Mouse (Mus musculus) kidney, embryonic 15.5 days (tissue): ENCODE data around the gene Kif26b. TPM values are rescaled to one million over a fixed set of nuclear protein-coding genes. Genes with fewer than 3 reads are reported as not detected.

Experiments
- ATAC-seq: fragments of 200-750 bp; cut with Nextera tagmentation; replicated peaks from 2 replicates; pipeline ENCODE4 v1.8.0; 2017; ENCODE audit warnings: moderate TSS enrichment; ENCODE audit not compliant: low FRiP score
- H3K27ac ChIP-seq: fragments of 300-500 bp; sonication (generic); 2 replicates; pipeline ENCODE4 v1.5.1; 2015; ENCODE audit warnings: mild to moderate bottlenecking, inconsistent platforms
- H3K27me3 ChIP-seq: fragments of 300-500 bp; sonication (generic); 2 replicates; pipeline ENCODE4 v1.6.1; 2015; ENCODE audit warnings: inconsistent platforms
- H3K36me3 ChIP-seq: fragments of 300-500 bp; sonication (generic); 2 replicates; pipeline ENCODE4 v1.6.1; 2015; ENCODE audit warnings: inconsistent platforms
- H3K4me1 ChIP-seq: fragments of 300-500 bp; sonication (generic); 2 replicates; pipeline ENCODE4 v1.6.1; 2015; ENCODE audit warnings: inconsistent platforms
- H3K4me2 ChIP-seq: fragments of 300-500 bp; sonication (generic); 2 replicates; pipeline ENCODE4 v1.6.1; 2015; ENCODE audit warnings: moderate library complexity, mild to moderate bottlenecking, inconsistent platforms
- H3K4me3 ChIP-seq: fragments of 300-500 bp; sonication (generic); replicated peaks from 2 replicates; pipeline ENCODE4 v1.5.1; 2015; ENCODE audit warnings: mild to moderate bottlenecking, inconsistent platforms
- H3K9ac ChIP-seq: fragments of 300-500 bp; sonication (generic); 2 replicates; pipeline ENCODE4 v1.6.1; 2015; ENCODE audit warnings: mild to moderate bottlenecking, inconsistent platforms
- H3K9me3 ChIP-seq: fragments of 300-500 bp; sonication (generic); replicated peaks from 2 replicates; pipeline ENCODE4 v1.6.1; 2016; ENCODE audit warnings: inconsistent platforms
- WGBS: fragments of 180-500 bp; shearing (Covaris S2); methylation state at CpG from one replicate; pipeline ENCODE4 v1.1.7; 2015; ENCODE audit warnings: mixed read lengths; 5-methylcytosine and 5-hydroxymethylcytosine counted together
- polyA plus RNA-seq: library from polyadenylated mRNA; unstranded; fragments of >200 nt; fragmentation: Nextera tagmentation; extraction: Ambion mirVana; gene quantifications from 2 replicates; pipeline ENCODE4 v1.2.1, GENCODE M21; 2015

Kif26b gene
- polyA plus RNA-seq, 1 experiment from 2014 or later = 13.2 TPM

DNA sequence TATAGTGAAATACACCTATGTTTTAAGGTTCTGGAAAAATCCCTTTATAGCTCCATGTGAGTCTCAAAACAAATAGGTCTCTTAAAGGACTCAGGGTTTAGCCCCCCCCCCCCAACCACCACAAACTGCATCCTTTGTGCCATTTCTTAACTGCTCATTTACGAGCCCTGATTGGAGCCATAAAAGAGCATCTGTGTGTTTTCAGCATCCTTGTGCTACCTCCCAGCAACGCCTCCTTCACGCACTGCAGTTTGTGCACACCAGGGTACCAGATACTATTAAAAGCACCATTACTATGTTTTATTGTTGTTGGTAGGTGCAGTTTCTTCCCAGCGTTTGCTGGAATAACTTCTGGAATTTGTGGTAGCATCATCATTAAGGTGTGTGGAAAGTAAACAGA is 42.1 kb downstream of the Kif26b start:
- no peak for ATAC-seq
- no peaks in the 10 kb centered on the region for H3K9me3 ChIP-seq

DNA sequence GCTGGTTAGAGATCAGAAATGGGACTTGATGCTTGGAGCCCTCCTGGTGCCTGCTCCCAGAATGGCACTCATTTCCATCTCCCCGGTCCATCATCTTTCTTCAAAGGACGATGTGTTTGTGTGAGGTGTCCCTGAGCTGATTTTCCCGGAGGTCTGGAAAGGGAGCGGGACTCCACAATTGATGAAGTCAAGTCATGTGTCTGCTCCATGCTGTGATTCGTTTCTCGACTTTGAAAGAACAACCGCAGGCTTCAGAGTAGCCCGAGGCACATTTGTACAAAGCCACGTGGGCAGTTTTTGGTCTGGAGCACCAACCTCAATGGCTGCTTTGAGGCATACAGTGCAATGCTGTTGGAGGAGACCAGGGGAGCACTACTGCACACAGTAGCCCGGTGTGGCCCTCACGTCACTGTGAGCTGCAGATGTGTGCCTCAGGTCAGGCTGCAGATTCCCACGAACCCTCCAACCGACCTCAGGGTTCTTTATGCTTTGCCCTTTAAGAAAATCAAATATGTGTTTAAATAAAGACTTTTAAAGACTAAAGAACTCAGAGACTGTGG is 43.0 kb downstream of the Kif26b start:
- H3K36me3 ChIP-seq = peaks cover 5% of the 10 kb centered on the region
- no peak for ATAC-seq
- 0 out of 2 replicates have a peak, but pooled peaks cover 7% of the 10 kb centered on the region for H3K4me1 ChIP-seq
- H3K27me3 ChIP-seq = 0 out of 2 replicates have a peak, but pooled peaks cover 2% of the 10 kb centered on the region
- WGBS = 49% methylated on average over 13 of the region's 13 CpGs
- no peaks in the 10 kb centered on the region for H3K9me3 ChIP-seq
- H3K4me3 ChIP-seq = no peak overlapping the region
- H3K27ac ChIP-seq = no peak overlapping the region
- no peak overlapping the region for H3K4me2 ChIP-seq
- no peak overlapping the region for H3K9ac ChIP-seq

More for the DNA sequence above, 42.1 kb downstream of the Kif26b start:
- Histone ChIP-seq H3K27ac (no peak overlapping the region), H3K36me3 (peaks cover 5% of the 10 kb centered on the region), H3K27me3 (0 out of 2 replicates have a peak, but pooled peaks cover 2% of the 10 kb centered on the region), H3K4me1 (0 out of 2 replicates have a peak, but pooled peaks cover 7% of the 10 kb centered on the region), H3K4me2 (no peak overlapping the region), H3K4me3 (no peak overlapping the region), H3K9ac (no peak overlapping the region)
- 35% methylated on average over 4 of the region's 4 CpGs for WGBS

DNA sequence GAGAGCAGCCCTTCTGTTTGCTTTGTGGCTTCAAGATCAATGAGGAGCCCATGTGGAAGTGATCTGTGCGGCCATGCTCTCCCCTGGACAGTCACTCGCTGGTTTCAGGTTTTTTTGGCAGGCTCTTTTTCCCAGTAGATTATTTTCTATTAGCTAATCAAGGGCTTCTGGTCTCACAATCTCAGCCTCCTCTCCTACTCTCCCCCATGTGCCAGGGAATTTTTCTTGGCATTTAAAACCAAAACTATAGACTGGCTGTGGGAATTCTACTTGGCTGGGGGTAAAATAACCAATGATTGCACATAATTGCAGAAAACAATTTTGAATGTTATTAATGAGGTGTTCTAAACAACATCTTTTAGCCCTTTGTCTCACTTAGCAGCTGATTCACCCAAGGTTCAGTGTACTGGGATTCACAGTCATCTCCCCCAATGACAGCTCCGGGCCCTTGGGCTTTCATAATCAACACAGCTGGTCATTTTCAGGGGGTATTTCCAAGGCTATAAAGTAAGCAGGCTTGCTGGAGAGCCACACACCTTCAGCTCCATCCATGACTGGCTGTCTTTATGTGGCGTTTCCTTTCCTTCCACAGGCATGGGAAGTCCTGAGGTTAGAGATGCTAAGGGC is 44.6 kb downstream of the Kif26b start:
- Histone ChIP-seq H3K9me3 (no peaks in the 10 kb centered on the region), H3K27ac (no peak overlapping the region), H3K4me1 (0 out of 2 replicates have a peak, but pooled peaks cover 5% of the 10 kb centered on the region), H3K4me3 (no peak overlapping the region), H3K4me2 (no peak overlapping the region), H3K9ac (no peak overlapping the region), H3K27me3 (0 out of 2 replicates have a peak, but pooled peaks cover 2% of the 10 kb centered on the region), H3K36me3 (peaks cover 5% of the 10 kb centered on the region)
- 63% methylated on average over 4 of the region's 4 CpGs for WGBS
- no peak for ATAC-seq

DNA sequence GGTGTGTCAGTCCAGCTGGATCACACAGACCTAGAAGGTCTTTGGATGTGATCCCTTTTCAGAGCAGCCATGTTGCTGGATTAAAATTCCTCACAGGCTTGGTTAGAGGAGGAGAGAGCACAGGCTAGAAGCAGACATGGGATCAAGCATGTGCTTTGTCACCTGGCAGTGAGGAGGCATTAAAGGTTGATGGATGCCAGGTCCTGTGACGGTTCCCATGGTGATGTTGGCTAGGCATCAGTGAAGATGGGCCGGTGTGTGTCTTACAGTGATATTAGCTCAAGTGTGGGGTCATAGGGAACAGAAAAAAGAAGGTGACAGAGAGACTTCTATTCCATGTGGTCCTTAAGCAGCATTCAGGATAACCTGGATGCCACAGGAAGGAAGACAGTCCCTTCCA is 46.8 kb downstream of the Kif26b start:
- Histone ChIP-seq H3K36me3 (peaks cover 5% of the 10 kb centered on the region), H3K4me3 (no peak overlapping the region), H3K4me2 (no peak overlapping the region), H3K9me3 (no peaks in the 10 kb centered on the region), H3K27ac (no peak overlapping the region), H3K27me3 (no peaks in the 10 kb centered on the region), H3K9ac (no peak overlapping the region), H3K4me1 (no peaks in the 10 kb centered on the region)
- no peak for ATAC-seq
- WGBS = 76% methylated on average over 2 of the region's 2 CpGs

DNA sequence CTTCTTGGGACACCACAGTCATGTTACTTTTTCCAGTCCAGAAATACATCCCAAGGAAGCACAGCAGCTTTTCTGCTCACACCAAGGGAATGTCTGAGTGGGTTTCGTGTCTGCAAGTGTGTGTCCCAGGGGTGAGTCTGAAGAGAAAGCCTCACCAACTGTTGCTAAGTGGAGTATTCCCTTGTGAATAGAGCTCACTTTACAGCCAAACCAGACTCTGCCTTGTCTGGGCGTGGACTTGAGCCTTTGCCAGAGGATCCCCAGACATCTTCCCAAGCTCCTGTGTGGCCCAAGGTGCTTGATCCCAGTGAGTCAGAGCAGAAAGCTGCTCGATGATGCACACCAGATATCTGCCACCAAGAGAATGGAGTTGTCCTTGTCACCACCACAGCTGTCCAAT is 48.0 kb downstream of the Kif26b start:
- WGBS = 76% methylated on average over 3 of the region's 3 CpGs

DNA sequence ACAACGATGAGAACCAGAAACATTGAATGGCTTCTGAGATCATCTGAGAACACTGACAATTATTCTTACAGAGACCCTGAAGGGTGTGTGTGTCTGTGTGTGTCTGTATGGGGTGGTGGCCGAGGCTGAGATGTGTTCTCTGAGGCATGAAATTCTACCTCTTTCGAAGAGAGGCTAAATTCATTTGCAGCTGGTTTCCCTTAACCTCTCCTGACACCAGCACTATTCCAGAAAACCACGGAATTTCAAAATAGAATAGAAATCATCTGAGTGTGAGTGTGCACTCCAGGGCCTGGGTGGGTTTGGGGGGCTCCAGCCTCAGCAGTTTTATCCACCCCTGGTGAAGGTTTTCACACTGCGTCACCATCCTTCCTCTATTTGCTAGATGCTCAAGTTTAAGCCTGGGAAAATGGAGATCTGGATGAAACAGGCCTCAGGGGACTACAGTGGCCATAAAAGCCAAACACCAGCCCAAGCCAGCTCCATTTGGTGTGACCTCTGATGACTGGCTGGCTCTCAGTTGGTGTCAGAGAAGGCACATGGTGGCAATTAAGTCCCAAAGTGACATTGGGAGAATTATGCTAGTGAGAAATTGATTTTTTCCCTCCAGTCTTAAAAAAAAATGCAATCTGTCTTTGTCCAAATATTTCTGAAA is 56.6 kb downstream of the Kif26b start:
- no peak for ATAC-seq
- Histone ChIP-seq H3K4me1 (peaks cover 19% of the 10 kb centered on the region), H3K9me3 (no peaks in the 10 kb centered on the region), H3K27ac (0 out of 2 replicates have a peak overlapping the region, but pooled peaks have one; percentile 3), H3K9ac (no peak overlapping the region), H3K36me3 (0 out of 2 replicates have a peak, but pooled peaks cover 3% of the 10 kb centered on the region), H3K4me3 (no peak overlapping the region), H3K27me3 (no peaks in the 10 kb centered on the region), H3K4me2 (no peak overlapping the region)
- 38% methylated on average over 5 of the region's 5 CpGs for WGBS

More for the DNA sequence above, 48.0 kb downstream of the Kif26b start:
- Histone ChIP-seq H3K4me3 (no peak overlapping the region), H3K27ac (no peak overlapping the region), H3K4me1 (no peaks in the 10 kb centered on the region), H3K27me3 (no peaks in the 10 kb centered on the region), H3K9me3 (no peaks in the 10 kb centered on the region), H3K4me2 (no peak overlapping the region), H3K36me3 (peaks cover 8% of the 10 kb centered on the region), H3K9ac (no peak overlapping the region)
- ATAC-seq = no peak

DNA sequence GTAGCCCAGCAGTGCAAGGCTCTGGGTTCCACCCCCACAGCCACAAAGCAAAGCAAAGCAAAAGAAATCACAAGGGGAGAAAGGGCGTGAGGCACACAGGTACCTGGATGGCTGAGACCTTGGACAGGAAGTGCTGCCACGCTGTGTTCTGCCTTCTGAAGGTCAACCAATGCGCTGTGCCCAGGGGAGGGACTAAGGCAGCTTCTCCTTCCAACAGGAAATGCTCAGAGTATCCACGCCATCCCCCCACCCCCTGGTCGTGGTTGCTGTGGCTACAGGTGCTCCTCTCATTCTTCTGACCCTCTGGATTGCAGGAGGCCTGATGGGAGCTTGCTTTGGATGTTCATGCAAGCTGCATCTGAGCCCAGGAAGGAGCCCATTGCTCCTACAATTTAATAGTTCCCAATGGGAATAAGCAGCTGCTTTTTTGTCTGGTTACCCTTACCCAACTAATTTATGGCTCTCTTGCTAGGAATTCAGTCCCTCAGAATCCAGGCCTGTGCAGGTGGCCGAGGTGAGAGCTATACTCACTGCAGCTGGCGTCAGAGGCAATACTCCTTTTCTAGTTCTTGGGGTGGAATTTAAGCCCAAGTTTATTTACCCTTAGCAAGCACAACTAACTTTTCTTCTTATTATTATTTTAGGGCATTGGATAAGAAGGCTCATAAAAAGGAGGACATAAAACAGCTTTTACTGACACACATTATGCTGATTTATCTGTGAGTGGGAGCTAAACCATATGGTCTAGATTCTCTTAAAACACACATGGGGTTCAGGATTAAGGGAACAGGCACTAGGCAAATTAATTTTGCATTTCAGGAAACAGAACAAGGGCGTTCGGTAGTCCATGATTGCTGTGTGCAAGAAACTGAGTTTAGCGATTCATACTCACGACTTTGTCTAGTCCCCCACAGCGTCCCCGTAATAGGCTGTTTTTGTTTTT is 61.6 kb downstream of the Kif26b start:
- peak overlapping the region; percentile 83 for H3K27ac ChIP-seq

DNA sequence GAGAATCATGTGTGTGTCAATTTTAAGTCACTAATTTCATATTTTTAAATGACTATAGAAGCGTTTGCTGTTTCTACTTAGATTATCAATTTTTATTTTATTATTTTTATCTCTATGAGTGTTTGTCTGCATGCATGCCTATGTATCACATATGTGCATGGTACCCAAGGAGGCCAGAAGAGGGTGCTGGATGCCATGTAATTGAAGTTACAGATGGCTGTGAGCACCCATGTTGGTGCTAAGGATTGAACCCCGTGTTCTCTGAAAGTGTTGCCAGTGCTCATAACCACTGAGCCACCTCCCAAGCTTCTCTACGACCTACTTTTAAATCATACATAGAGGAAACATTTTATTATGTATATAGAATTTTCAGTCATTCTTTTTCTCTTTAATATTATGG is 68.2 kb downstream of the Kif26b start:
- Histone ChIP-seq H3K27ac (no peak overlapping the region), H3K36me3 (peaks cover 4% of the 10 kb centered on the region; the same call in 1 of the 2 replicates)
- WGBS = 99% methylated on average over 3 of the region's 3 CpGs

More for the DNA sequence above, 61.6 kb downstream of the Kif26b start:
- Histone ChIP-seq H3K4me1 (peaks cover 19% of the 10 kb centered on the region), H3K36me3 (no peaks in the 10 kb centered on the region; the same call in 1 of the 2 replicates), H3K27me3 (no peaks in the 10 kb centered on the region), H3K4me2 (peak overlapping the region; percentile 38), H3K4me3 (no peak overlapping the region), H3K9ac (no peak overlapping the region), H3K9me3 (no peaks in the 10 kb centered on the region)
- peak; percentile 83 for ATAC-seq
- 34% methylated on average over 13 of the region's 13 CpGs for WGBS

DNA sequence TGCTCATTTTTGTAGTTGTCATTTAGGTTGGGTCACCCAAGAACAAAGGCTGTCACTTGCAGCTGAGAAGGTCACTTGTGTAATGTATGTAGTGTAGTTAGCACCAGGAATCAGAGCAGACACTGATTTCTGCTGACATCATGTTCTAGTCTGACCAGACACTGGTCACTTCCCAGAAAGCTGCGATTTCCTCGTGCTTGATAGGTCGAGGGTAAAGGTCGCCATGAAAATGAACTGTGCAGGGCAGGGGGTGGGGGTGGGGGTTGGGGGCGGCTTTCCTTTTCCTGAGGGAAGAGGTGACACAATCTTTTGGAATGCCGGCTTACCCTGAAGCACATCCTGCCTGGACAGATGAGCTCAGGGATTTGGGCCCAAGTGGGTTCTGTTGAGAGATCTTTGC is 68.8 kb downstream of the Kif26b start:
- ATAC-seq = no peak
- WGBS = 64% methylated on average over 6 of the region's 6 CpGs
- no peak overlapping the region for H3K9ac ChIP-seq
- no peaks in the 10 kb centered on the region for H3K9me3 ChIP-seq
- no peak overlapping the region for H3K27ac ChIP-seq
- H3K36me3 ChIP-seq = peaks cover 4% of the 10 kb centered on the region; the same call in 1 of the 2 replicates
- H3K4me1 ChIP-seq = peaks cover 16% of the 10 kb centered on the region
- H3K27me3 ChIP-seq = no peaks in the 10 kb centered on the region
- H3K4me3 ChIP-seq = no peak overlapping the region
- no peak overlapping the region for H3K4me2 ChIP-seq

More for the DNA sequence above, 68.2 kb downstream of the Kif26b start:
- no peak for ATAC-seq
- no peaks in the 10 kb centered on the region for H3K27me3 ChIP-seq
- H3K9ac ChIP-seq = no peak overlapping the region
- no peak overlapping the region for H3K4me2 ChIP-seq
- H3K4me1 ChIP-seq = peaks cover 16% of the 10 kb centered on the region
- no peaks in the 10 kb centered on the region for H3K9me3 ChIP-seq
- no peak overlapping the region for H3K4me3 ChIP-seq

DNA sequence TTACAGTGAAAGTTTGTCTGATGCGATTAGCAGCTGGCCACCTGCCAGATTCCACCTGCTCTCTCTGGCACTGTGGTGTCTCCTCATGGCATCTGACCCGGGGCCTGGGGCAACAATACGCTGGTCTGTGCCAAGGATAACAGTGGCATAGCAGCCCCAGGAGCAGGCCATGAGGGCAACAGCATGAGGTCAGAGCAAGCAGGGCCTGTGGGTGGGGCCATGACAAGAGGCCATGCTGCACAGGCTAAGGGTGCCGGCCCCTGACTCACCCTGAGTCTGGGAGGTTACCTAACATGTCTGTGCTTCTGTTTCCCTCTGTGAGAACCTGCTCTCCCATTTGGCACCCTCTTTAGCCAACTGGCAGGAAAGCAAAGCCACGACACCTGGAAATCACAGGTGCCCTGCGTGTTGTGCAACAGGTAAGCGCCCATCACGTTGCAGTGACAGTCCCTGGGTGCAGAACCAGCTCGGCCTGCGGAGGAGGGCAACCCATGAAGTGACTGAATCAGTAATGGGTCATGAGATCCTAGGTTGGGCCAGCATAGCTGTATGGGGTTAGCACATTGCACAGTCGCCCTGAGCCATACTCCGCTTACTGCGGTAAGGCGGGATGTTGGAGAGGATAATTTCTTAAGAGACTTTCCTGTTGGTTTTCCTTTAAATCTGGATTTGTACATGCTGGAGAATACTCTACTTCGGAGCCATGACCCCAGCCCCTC is 72.1 kb downstream of the Kif26b start:
- no peak overlapping the region for H3K27ac ChIP-seq
- H3K9ac ChIP-seq = no peak overlapping the region
- peaks cover 4% of the 10 kb centered on the region; the same call in 1 of the 2 replicates for H3K36me3 ChIP-seq
- no peak overlapping the region for H3K4me3 ChIP-seq
- peaks cover 19% of the 10 kb centered on the region for H3K4me1 ChIP-seq
- peak; percentile 37 for ATAC-seq
- H3K4me2 ChIP-seq = no peak overlapping the region
- WGBS = 69% methylated on average over 15 of the region's 15 CpGs
- no peaks in the 10 kb centered on the region for H3K27me3 ChIP-seq
- no peaks in the 10 kb centered on the region for H3K9me3 ChIP-seq
